Mouse (Mus musculus) kidney, embryonic 14.5 days (tissue): ENCODE measurements around the gene Xpo6. TPM values are rescaled to one million over a fixed set of nuclear protein-coding genes. Genes with fewer than 3 reads are reported as not detected.

Experiments used
- ATAC-seq: fragments of 200-750 bp; cut with Nextera tagmentation; 2 replicates; pipeline ENCODE4 v1.8.0; 2017; ENCODE audit warnings: moderate number of reproducible peaks, mild to moderate bottlenecking, moderate TSS enrichment, moderate library complexity; ENCODE audit not compliant: low FRiP score, low TSS enrichment
- H3K27ac ChIP-seq: fragments of 300-500 bp; sonication (generic); 2 replicates; pipeline ENCODE4 v1.5.1; 2014; ENCODE audit warnings: low read depth, mild to moderate bottlenecking, low read length, moderate library complexity, mixed read lengths
- H3K27me3 ChIP-seq: fragments of 300-500 bp; sonication (generic); 2 replicates; pipeline ENCODE4 v1.6.1; 2014; ENCODE audit warnings: mild to moderate bottlenecking, low read length; ENCODE audit not compliant: control insufficient read depth, insufficient read depth
- H3K36me3 ChIP-seq: fragments of 300-500 bp; sonication (generic); 2 replicates; pipeline ENCODE4 v1.6.1; 2014; ENCODE audit warnings: low read length, mixed read lengths; ENCODE audit not compliant: control insufficient read depth, insufficient read depth
- H3K4me1 ChIP-seq: fragments of 300-500 bp; sonication (generic); 2 replicates; pipeline ENCODE4 v1.6.1; 2014; ENCODE audit warnings: low read length, mixed read lengths; ENCODE audit not compliant: control insufficient read depth, insufficient read depth
- H3K4me2 ChIP-seq: fragments of 300-500 bp; sonication (generic); replicated peaks from 2 replicates; pipeline ENCODE4 v1.6.1; 2014; ENCODE audit warnings: low read depth, mild to moderate bottlenecking, low read length
- H3K4me3 ChIP-seq: fragments of 300-500 bp; sonication (generic); 2 replicates; pipeline ENCODE4 v1.5.1; 2014; ENCODE audit warnings: mild to moderate bottlenecking, low read length
- H3K9ac ChIP-seq: fragments of 300-500 bp; sonication (generic); 2 replicates; pipeline ENCODE4 v1.6.1; 2014; ENCODE audit warnings: low read depth, mild to moderate bottlenecking, low read length, moderate library complexity
- H3K9me3 ChIP-seq: fragments of 300-500 bp; sonication (generic); 2 replicates; pipeline ENCODE4 v1.6.1; 2016; ENCODE audit warnings: low read length; ENCODE audit not compliant: control insufficient read depth
- WGBS: fragments of 180-500 bp; shearing (Covaris S2); extraction: QIAGEN DNeasy Blood & Tissue Kit; methylation state at CpG from one replicate; pipeline ENCODE4 v1.1.7; 2014; 5-methylcytosine and 5-hydroxymethylcytosine counted together
- polyA plus RNA-seq: library from polyadenylated mRNA; unstranded; fragments of >200 nt; fragmentation: Nextera tagmentation; extraction: Ambion mirVana; gene quantifications from 2 replicates; pipeline ENCODE4 v1.2.1, GENCODE M21; 2014

Gene Xpo6
- polyA plus RNA-seq, 1 experiment from 2014 or later, result 77.9 TPM

- H3K4me2 ChIP-seq, result no peak overlapping the region
- H3K27ac ChIP-seq, result no peak overlapping the region
- H3K9ac ChIP-seq, result no peak overlapping the region
- no peak overlapping the region for H3K4me3 ChIP-seq
- ATAC-seq, result no peak
- 34% methylated on average over 14 of the region's 14 CpGs for whole genome bisulfite sequencing
- H3K9me3 ChIP-seq, result peaks cover 5% of the 10 kb centered on the region; the same call in 1 of the 2 replicates
- no peaks in the 10 kb centered on the region for H3K4me1 ChIP-seq
- no peaks in the 10 kb centered on the region for H3K27me3 ChIP-seq
- no peaks in the 10 kb centered on the region for H3K36me3 ChIP-seq
These were observed 133.5 kb downstream of the Xpo6 start for GRCm38 (mm10) chr7:126066777-126067176.

- ATAC-seq, result no peak
- Histone ChIP-seq H3K27ac (no peak overlapping the region), H3K27me3 (no peaks in the 10 kb centered on the region), H3K4me3 (no peak overlapping the region), H3K36me3 (no peaks in the 10 kb centered on the region), H3K9ac (no peak overlapping the region), H3K9me3 (peaks cover 5% of the 10 kb centered on the region; the same call in 1 of the 2 replicates), H3K4me2 (no peak overlapping the region), H3K4me1 (no peaks in the 10 kb centered on the region)
- WGBS, result 58% methylated on average over 5 of the region's 5 CpGs
These were observed 134.9 kb downstream of the Xpo6 start for GRCm38 (mm10) chr7:126065243-126065876.

GRCm38 (mm10) chr7:126062228-126062627, 138.1 kb downstream of the Xpo6 start:
- no peak for ATAC-seq
- WGBS, result 72% methylated on average over 4 of the region's 4 CpGs
- H3K27me3 ChIP-seq, result no peaks in the 10 kb centered on the region
- H3K36me3 ChIP-seq, result no peaks in the 10 kb centered on the region
- H3K4me3 ChIP-seq, result no peak overlapping the region
- no peaks in the 10 kb centered on the region for H3K9me3 ChIP-seq
- no peak overlapping the region for H3K4me2 ChIP-seq
- H3K4me1 ChIP-seq, result peaks cover 3% of the 10 kb centered on the region; the same call in 1 of the 2 replicates
- no peak overlapping the region for H3K27ac ChIP-seq
- no peak overlapping the region for H3K9ac ChIP-seq

- 42% methylated on average over 7 of the region's 7 CpGs for WGBS
- Histone ChIP-seq H3K36me3 (no peaks in the 10 kb centered on the region), H3K4me1 (peaks cover 3% of the 10 kb centered on the region; the same call in 1 of the 2 replicates), H3K27me3 (no peaks in the 10 kb centered on the region; the same call in 1 of the 2 replicates), H3K27ac (no peak overlapping the region), H3K4me2 (no peak overlapping the region), H3K4me3 (no peak overlapping the region), H3K9ac (no peak overlapping the region), H3K9me3 (no peaks in the 10 kb centered on the region)
- no peak; the same call in 1 of the 2 replicates for ATAC-seq
These were observed 141.4 kb downstream of the Xpo6 start for GRCm38 (mm10) chr7:126058918-126059317.

GRCm38 (mm10) chr7:126057332-126057914, 142.9 kb downstream of the Xpo6 start:
- Histone ChIP-seq H3K4me3 (no peak overlapping the region), H3K9me3 (no peaks in the 10 kb centered on the region), H3K4me1 (peaks cover 3% of the 10 kb centered on the region; the same call in 1 of the 2 replicates), H3K9ac (no peak overlapping the region), H3K4me2 (no peak overlapping the region), H3K36me3 (no peaks in the 10 kb centered on the region), H3K27ac (no peak overlapping the region), H3K27me3 (no peaks in the 10 kb centered on the region; the same call in 1 of the 2 replicates)
- no peak for ATAC-seq
- WGBS, result 34% methylated on average over 10 of the region's 10 CpGs

GRCm38 (mm10) chr7:126054574-126054973, 145.7 kb downstream of the Xpo6 start:
- WGBS, result 78% methylated on average over 6 of the region's 6 CpGs
- no peaks in the 10 kb centered on the region for H3K9me3 ChIP-seq

GRCm38 (mm10) chr7:126053618-126054017, 146.7 kb downstream of the Xpo6 start:
- 80% methylated on average over 7 of the region's 7 CpGs for WGBS

More at GRCm38 (mm10) chr7:126054574-126054973, 145.7 kb downstream of the Xpo6 start:
- H3K36me3 ChIP-seq, result no peaks in the 10 kb centered on the region
- H3K9ac ChIP-seq, result no peak overlapping the region
- no peak overlapping the region for H3K4me3 ChIP-seq
- no peak for ATAC-seq
- peaks cover 3% of the 10 kb centered on the region; the same call in 1 of the 2 replicates for H3K4me1 ChIP-seq
- H3K4me2 ChIP-seq, result no peak overlapping the region
- no peaks in the 10 kb centered on the region; the same call in 1 of the 2 replicates for H3K27me3 ChIP-seq
- H3K27ac ChIP-seq, result no peak overlapping the region

GRCm38 (mm10) chr7:126051910-126052309, 148.4 kb downstream of the Xpo6 start:
- no peak for ATAC-seq
- no peak overlapping the region for H3K27ac ChIP-seq
- 35% methylated on average over 6 of the region's 6 CpGs for WGBS
- no peaks in the 10 kb centered on the region for H3K4me1 ChIP-seq
- H3K9me3 ChIP-seq, result no peaks in the 10 kb centered on the region
- no peak overlapping the region for H3K4me3 ChIP-seq
- H3K36me3 ChIP-seq, result no peaks in the 10 kb centered on the region
- no peak overlapping the region for H3K9ac ChIP-seq
- H3K27me3 ChIP-seq, result no peaks in the 10 kb centered on the region; the same call in 1 of the 2 replicates
- H3K4me2 ChIP-seq, result no peak overlapping the region

More at GRCm38 (mm10) chr7:126053618-126054017, 146.7 kb downstream of the Xpo6 start:
- Histone ChIP-seq H3K9me3 (no peaks in the 10 kb centered on the region), H3K4me1 (peaks cover under 1% of the 10 kb centered on the region; the same call in 1 of the 2 replicates), H3K4me3 (no peak overlapping the region), H3K27ac (no peak overlapping the region), H3K9ac (no peak overlapping the region), H3K36me3 (no peaks in the 10 kb centered on the region), H3K4me2 (no peak overlapping the region), H3K27me3 (no peaks in the 10 kb centered on the region; the same call in 1 of the 2 replicates)
- ATAC-seq, result no peak
